Mouse (Mus musculus) liver, embryonic 13.5 days (tissue): ENCODE data around the gene Aes. TPM values are rescaled to one million over a fixed set of nuclear protein-coding genes. Genes with fewer than 3 reads are reported as not detected.

Experiments
- ATAC-seq: fragments of 200-750 bp; cut with Nextera tagmentation; 2 replicates; pipeline ENCODE4 v1.8.0; 2017; ENCODE audit warnings: low read depth, mild to moderate bottlenecking, moderate number of reproducible peaks, moderate library complexity
- DNase-seq: peaks from one replicate; pipeline ENCODE4 v3.0.0; 2022
- H3K27ac ChIP-seq: fragments of 300-500 bp; sonication (generic); 2 replicates; pipeline ENCODE4 v1.5.1; 2015; ENCODE audit warnings: moderate library complexity, mild to moderate bottlenecking, inconsistent platforms
- H3K27me3 ChIP-seq: fragments of 300-500 bp; sonication (generic); 2 replicates; pipeline ENCODE4 v1.6.1; 2015; ENCODE audit warnings: mild to moderate bottlenecking, inconsistent platforms
- H3K36me3 ChIP-seq: fragments of 300-500 bp; sonication (generic); 2 replicates; pipeline ENCODE4 v1.6.1; 2015; ENCODE audit warnings: mild to moderate bottlenecking, inconsistent platforms
- H3K4me1 ChIP-seq: fragments of 300-500 bp; sonication (generic); replicated peaks from 2 replicates; pipeline ENCODE4 v1.6.1; 2015; ENCODE audit warnings: inconsistent platforms
- H3K4me2 ChIP-seq: fragments of 300-500 bp; sonication (generic); 2 replicates; pipeline ENCODE4 v1.6.1; 2015; ENCODE audit warnings: inconsistent platforms, mild to moderate bottlenecking, moderate library complexity
- H3K4me3 ChIP-seq: fragments of 300-500 bp; sonication (generic); replicated peaks from 2 replicates; pipeline ENCODE4 v1.5.1; 2015; ENCODE audit warnings: mild to moderate bottlenecking, inconsistent platforms
- H3K9ac ChIP-seq: fragments of 300-500 bp; sonication (generic); 2 replicates; pipeline ENCODE4 v1.6.1; 2015; ENCODE audit warnings: mild to moderate bottlenecking, inconsistent platforms
- H3K9me3 ChIP-seq: fragments of 300-500 bp; sonication (generic); replicated peaks from 2 replicates; pipeline ENCODE4 v1.6.1; 2016; ENCODE audit warnings: inconsistent platforms
- WGBS: fragments of 180-500 bp; shearing (Covaris S2); methylation state at CpG from one replicate; pipeline ENCODE4 v1.1.7; 2015; ENCODE audit not compliant: insufficient replicate concordance; 5-methylcytosine and 5-hydroxymethylcytosine counted together
- polyA plus RNA-seq: library from polyadenylated mRNA; unstranded; fragments of >200 nt; fragmentation: Nextera tagmentation; extraction: Ambion mirVana; gene quantifications from 2 replicates; pipeline ENCODE4 v1.2.1, GENCODE M21; 2015

The Aes gene
- polyA plus RNA-seq, 1 experiment from 2014 or later = 215 TPM

- peak overlapping the region; percentile 91 for H3K4me2 ChIP-seq
- peaks cover 43% of the 10 kb centered on the region for H3K36me3 ChIP-seq
- no peaks in the 10 kb centered on the region for H3K27me3 ChIP-seq
- peak overlapping the region; percentile 85 for H3K4me3 ChIP-seq
- ATAC-seq (peak; percentile 21; the same call in 1 of the 2 replicates), DNase-seq (no peak)
- H3K4me1 ChIP-seq = peaks cover 71% of the 10 kb centered on the region
- peak overlapping the region; percentile 85 for H3K27ac ChIP-seq
- WGBS = 3% methylated on average over 16 of the region's 16 CpGs
- H3K9ac ChIP-seq = peak overlapping the region; percentile 92
- H3K9me3 ChIP-seq = no peaks in the 10 kb centered on the region
Observed at GRCm38 (mm10) chr10:81560719-81561459, 1.6 kb downstream of the Aes start.

DNA sequence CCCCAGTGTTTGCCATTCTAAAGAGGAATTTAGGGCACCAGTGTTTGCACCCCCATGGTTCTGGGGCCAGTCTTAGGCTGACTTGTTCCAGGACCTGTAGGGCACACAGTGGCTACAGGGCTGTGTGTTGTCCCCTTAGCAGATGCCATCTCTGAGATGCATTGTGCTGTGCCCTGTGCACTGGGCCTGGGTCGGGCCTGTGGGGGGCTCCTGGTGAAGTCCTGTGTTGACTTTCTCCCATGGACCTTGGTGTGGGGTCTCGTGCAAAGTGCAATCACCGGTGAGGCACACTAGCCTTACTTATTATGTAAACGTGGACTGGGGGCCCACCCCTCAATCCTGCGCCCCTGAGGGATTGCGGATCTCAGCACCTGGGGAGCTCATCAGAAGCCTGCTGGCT lies 3.1 kb downstream of the Aes start:
- peaks cover 51% of the 10 kb centered on the region for H3K36me3 ChIP-seq

GRCm38 (mm10) chr10:81563481-81563880 lies 4.2 kb downstream of the Aes start:
- H3K4me3 ChIP-seq = no peak overlapping the region
- H3K4me1 ChIP-seq = peaks cover 86% of the 10 kb centered on the region
- no peak for ATAC-seq
- no peaks in the 10 kb centered on the region for H3K27me3 ChIP-seq
- H3K4me2 ChIP-seq = peak overlapping the region; percentile 42
- H3K9me3 ChIP-seq = no peaks in the 10 kb centered on the region
- 31% methylated on average over 6 of the region's 6 CpGs for WGBS
- H3K9ac ChIP-seq = 0 out of 2 replicates have a peak overlapping the region, but pooled peaks have one; percentile 18
- no peak for DNase-seq
- no peak overlapping the region for H3K27ac ChIP-seq
- H3K36me3 ChIP-seq = peaks cover 51% of the 10 kb centered on the region

More for the DNA sequence above, 3.1 kb downstream of the Aes start:
- DNase-seq (no peak), ATAC-seq (no peak)
- 0 out of 2 replicates have a peak overlapping the region, but pooled peaks have one; percentile 10 for H3K9ac ChIP-seq
- H3K4me2 ChIP-seq = peak overlapping the region; percentile 38
- no peaks in the 10 kb centered on the region for H3K9me3 ChIP-seq
- peaks cover 78% of the 10 kb centered on the region for H3K4me1 ChIP-seq
- peak overlapping the region; percentile 59; the same call in 1 of the 2 replicates for H3K27ac ChIP-seq
- 79% methylated on average over 6 of the region's 6 CpGs for WGBS
- H3K27me3 ChIP-seq = no peaks in the 10 kb centered on the region
- H3K4me3 ChIP-seq = no peak overlapping the region

- H3K4me1 ChIP-seq = peaks cover 88% of the 10 kb centered on the region
- H3K9ac ChIP-seq = 0 out of 2 replicates have a peak overlapping the region, but pooled peaks have one; percentile 18
- peak overlapping the region; percentile 42 for H3K4me2 ChIP-seq
- WGBS = 37% methylated on average over 10 of the region's 10 CpGs
- 0 out of 2 replicates have a peak, but pooled peaks cover 3% of the 10 kb centered on the region for H3K27me3 ChIP-seq
- H3K9me3 ChIP-seq = no peaks in the 10 kb centered on the region
- H3K36me3 ChIP-seq = peaks cover 51% of the 10 kb centered on the region
- 0 out of 2 replicates have a peak overlapping the region, but pooled peaks have one; percentile 3 for H3K4me3 ChIP-seq
- no peak for DNase-seq
- no peak overlapping the region for H3K27ac ChIP-seq
- ATAC-seq = no peak
Observed at GRCm38 (mm10) chr10:81564216-81564615, 4.9 kb downstream of the Aes start.

GRCm38 (mm10) chr10:81564734-81565133 lies 5.4 kb downstream of the Aes start:
- no peak for ATAC-seq
- 42% methylated on average over 10 of the region's 10 CpGs for WGBS
- Histone ChIP-seq H3K27ac (no peak overlapping the region), H3K4me1 (peaks cover 90% of the 10 kb centered on the region), H3K4me3 (no peak overlapping the region), H3K9me3 (no peaks in the 10 kb centered on the region), H3K36me3 (peaks cover 51% of the 10 kb centered on the region), H3K27me3 (peaks cover 7% of the 10 kb centered on the region; the same call in 1 of the 2 replicates), H3K9ac (no peak overlapping the region), H3K4me2 (no peak overlapping the region)
- DNase-seq = no peak

DNA sequence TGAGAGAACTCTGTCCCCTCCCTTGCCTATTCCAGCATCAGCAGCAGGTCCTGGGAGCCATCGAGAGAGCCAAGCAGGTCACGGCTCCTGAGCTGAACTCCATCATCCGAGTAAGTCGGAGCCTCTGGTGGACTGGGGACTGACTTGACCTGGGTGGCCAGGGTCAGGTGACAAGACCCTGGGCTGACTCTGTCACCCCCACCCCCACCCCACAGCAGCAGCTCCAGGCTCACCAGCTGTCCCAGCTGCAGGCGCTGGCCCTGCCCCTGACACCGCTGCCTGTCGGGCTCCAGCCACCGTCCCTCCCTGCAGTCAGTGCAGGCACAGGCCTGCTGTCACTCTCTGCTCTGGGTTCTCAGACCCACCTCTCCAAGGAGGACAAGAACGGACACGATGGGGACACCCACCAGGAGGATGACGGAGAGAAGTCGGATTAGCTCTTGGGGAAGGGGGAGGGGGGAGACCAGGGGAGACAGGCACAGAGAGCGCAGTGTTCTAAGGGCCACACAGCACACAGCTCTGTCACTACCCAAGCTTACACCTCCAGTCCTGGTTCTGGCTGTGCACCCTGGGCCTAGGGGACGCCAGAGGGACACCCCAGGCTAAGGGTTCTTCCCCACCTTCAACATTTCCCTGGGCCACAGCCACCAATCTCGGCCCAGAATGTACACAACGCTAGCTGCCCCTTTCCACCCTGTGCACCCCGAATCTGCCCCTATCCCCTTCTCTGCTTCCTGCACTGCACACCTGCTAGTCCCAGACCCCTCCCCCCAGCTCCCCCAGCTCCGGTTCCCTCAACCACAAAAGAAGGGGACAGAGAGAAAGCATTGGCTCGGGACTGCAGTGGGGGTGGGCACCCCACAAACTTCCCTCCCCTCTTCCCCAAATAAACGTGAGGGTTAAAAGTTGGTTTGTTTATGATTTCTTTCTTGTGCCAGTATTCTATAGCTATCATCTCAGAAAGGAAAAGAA lies 6.3 kb downstream of the Aes start:
- Histone ChIP-seq H3K9me3 (no peaks in the 10 kb centered on the region), H3K4me1 (peaks cover 90% of the 10 kb centered on the region)
- whole genome bisulfite sequencing = 70% methylated on average over 20 of the region's 20 CpGs

GRCm38 (mm10) chr10:81568381-81569191 lies 9.3 kb downstream of the Aes start:
- Histone ChIP-seq H3K27ac (peak overlapping the region; percentile 41), H3K36me3 (peaks cover 29% of the 10 kb centered on the region), H3K4me3 (no peak overlapping the region), H3K27me3 (peaks cover 22% of the 10 kb centered on the region), H3K9ac (no peak overlapping the region), H3K4me2 (no peak overlapping the region), H3K4me1 (peaks cover 83% of the 10 kb centered on the region), H3K9me3 (no peaks in the 10 kb centered on the region)
- 29% methylated on average over 16 of the region's 16 CpGs for WGBS
- no peak for ATAC-seq
- DNase-seq = no peak

More for the DNA sequence above, 6.3 kb downstream of the Aes start:
- H3K27ac ChIP-seq = no peak overlapping the region
- no peak overlapping the region for H3K4me3 ChIP-seq
- no peak for ATAC-seq
- no peak overlapping the region for H3K4me2 ChIP-seq
- H3K27me3 ChIP-seq = peaks cover 9% of the 10 kb centered on the region; the same call in 1 of the 2 replicates
- no peak overlapping the region for H3K9ac ChIP-seq
- H3K36me3 ChIP-seq = peaks cover 51% of the 10 kb centered on the region
- DNase-seq = no peak

DNA sequence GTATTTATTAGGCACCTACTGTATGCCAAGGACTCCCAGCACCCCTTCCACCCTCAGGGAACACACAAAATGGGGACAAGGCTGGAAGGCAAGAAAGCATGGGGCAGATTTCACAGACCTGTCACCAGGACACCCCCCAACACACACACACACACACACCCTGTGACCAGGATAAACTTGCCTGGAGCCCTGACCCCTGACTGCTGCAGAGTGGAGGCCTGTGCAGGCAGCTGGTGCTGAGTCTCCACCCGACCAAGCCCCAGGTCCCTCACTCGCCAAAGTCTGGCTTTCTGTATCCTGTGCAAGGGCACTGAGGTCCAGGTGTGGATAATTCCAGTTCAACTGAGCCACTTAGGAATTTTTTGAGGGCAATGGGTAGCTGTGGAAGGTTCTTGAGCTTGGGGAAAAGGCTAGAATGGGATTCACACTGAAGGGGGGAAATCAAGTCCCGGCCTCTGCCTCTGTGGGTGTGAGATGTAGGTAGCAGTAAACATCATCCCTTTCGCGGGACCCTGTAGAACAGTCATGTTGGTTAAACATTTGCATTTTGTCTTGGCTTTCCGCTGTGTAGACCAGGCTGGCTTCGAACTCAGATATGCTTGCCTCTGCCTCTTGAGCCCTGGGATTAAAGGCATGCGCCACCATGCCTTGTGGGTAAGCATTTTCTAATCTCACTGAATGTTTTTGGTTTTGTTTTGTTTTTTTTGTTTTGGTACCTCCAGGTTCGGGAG lies 10.4 kb downstream of the Aes start:
- Histone ChIP-seq H3K36me3 (peaks cover 20% of the 10 kb centered on the region), H3K9me3 (no peaks in the 10 kb centered on the region), H3K4me1 (peaks cover 83% of the 10 kb centered on the region), H3K4me2 (no peak overlapping the region), H3K9ac (0 out of 2 replicates have a peak overlapping the region, but pooled peaks have one; percentile 72), H3K27me3 (peaks cover 33% of the 10 kb centered on the region), H3K27ac (peak overlapping the region; percentile 41; the same call in 1 of the 2 replicates), H3K4me3 (no peak overlapping the region)
- WGBS = 64% methylated on average over 9 of the region's 9 CpGs
- DNase-seq = no peak
- ATAC-seq = no peak

DNA sequence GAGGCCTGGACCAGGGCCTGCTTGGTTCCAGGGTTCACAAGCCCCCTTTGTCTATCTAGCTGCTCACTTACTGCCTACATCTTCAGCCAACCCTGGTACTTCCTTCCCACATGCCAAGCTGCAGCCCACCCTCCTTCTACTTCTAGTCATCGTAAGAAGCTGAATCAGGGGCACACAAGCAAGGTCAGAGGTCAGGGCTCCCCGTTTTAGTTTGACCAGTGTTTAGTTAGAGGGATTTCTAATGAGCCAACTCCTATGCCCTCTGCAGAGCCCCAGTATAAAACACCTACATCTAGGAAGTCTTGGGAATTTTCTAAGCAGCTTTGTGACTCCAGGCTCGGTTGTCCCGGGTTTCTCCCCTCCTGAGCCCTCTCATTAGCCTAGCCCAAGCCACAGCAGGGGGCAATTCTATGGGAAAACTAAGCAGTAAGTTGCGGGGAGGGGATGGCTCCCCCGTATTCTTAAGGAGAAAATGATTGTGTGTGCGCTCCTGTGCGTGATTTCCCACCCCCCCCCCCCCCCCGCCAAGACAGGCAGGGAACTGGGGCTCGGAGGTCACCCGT lies 11.0 kb downstream of the Aes start:
- Histone ChIP-seq H3K4me1 (peaks cover 83% of the 10 kb centered on the region), H3K27me3 (peaks cover 39% of the 10 kb centered on the region), H3K27ac (peak overlapping the region; percentile 76), H3K36me3 (peaks cover 14% of the 10 kb centered on the region), H3K4me3 (peak overlapping the region; percentile 66), H3K4me2 (peak overlapping the region; percentile 78), H3K9me3 (no peaks in the 10 kb centered on the region), H3K9ac (peak overlapping the region; percentile 72)
- ATAC-seq (no peak), DNase-seq (no peak)
- WGBS = 13% methylated on average over 10 of the region's 11 CpGs
